Mouse (Mus musculus): ENCODE data around the gene Krt4.

Gene Krt4

GRCm38 (mm10) chr15:101892820-101893219 is 31.7 kb downstream of the Krt4 start, which contains the start of gene Krt76:
TSS of gene Krt76 (minus strand) at chr15:101892920.
- no peak for DNase-seq (ENCODE audit: low spot score)

- DNase-seq (ENCODE audit: low spot score) = no peak
Observed at GRCm38 (mm10) chr15:101879776-101880175, 44.8 kb downstream of the Krt4 start.

GRCm38 (mm10) chr15:101878041-101878440 is 46.5 kb downstream of the Krt4 start:
- no peak for DNase-seq (ENCODE audit: low spot score)

- no peak for DNase-seq (ENCODE audit: low spot score)
Observed at GRCm38 (mm10) chr15:101874383-101874782, 50.2 kb downstream of the Krt4 start.

- DNase-seq (ENCODE audit: low spot score) = no peak
Observed at GRCm38 (mm10) chr15:101873231-101873630, 51.3 kb downstream of the Krt4 start.

- no peak for DNase-seq (ENCODE audit: low spot score)
Observed at GRCm38 (mm10) chr15:101869431-101869830, 55.1 kb downstream of the Krt4 start, which contains the start of gene Krt77. TSS of gene Krt77 (minus strand) at chr15:101869705.

All from T-cell, adult 2 months (primary cell).